Mouse (Mus musculus): ENCODE data around the gene Ttll8. TPM values are rescaled to one million over a fixed set of nuclear protein-coding genes. Genes with fewer than 3 reads are reported as not detected.
A peak's percentile ranks its signal among the peaks of the same experiment; 100 is the strongest.

Ttll8 gene
- polyA plus RNA-seq, 1 experiment from 2014 or later = not detected

DNA sequence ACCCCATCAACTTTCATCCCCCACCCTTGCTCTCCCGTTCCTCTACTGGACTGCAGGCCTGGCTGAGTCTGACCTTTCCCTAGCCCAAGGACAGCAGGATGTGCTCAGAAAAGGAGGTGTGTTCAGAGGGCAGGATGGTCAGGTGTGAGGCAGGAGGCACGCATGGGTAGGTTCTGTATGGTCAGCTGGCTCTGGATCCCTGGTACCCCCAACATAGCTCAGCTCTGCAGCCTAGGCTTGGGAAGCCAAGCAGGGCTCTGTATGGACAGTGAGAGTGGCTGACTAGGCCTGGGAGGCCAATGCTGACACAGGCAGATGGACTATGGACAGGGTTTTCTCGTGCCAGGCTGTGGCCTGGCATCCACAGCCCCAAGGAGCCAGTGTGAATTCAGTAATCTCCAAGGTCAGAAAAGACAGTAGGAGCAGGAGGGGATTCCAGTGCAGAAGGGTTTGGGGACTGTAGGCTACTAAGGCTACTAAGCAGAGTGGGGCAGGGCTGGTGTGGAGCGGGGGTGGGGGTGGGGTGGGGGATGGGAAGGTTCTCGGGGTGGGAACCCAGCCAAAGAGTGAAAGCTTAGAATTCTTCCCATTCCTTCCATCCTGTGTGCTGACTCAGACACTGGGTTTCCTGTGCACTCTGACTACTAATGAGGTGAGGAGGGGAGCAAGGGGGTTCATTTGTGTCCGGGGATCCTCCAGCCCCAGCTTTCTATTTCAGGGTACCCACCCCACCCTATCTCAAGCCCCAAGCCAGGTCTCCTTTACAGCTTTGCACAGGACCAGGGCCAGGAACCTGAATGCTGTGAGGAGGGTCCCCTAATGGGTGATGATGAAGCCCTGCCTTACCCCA is 99.9 kb downstream of the Ttll8 start:
- no peak overlapping the region for H3K27ac ChIP-seq (replicated peaks)
- no peak overlapping the region for H3K4me3 ChIP-seq
- H3K4me2 ChIP-seq (replicated peaks) = no peak overlapping the region
- H3K27me3 ChIP-seq = no peaks in the 10 kb centered on the region
- H3K4me1 ChIP-seq = peaks cover 8% of the 10 kb centered on the region
- no peak overlapping the region for H3K9ac ChIP-seq (replicated peaks)
- WGBS = 53% methylated on average over 6 of the region's 6 CpGs
- no peaks in the 10 kb centered on the region for H3K9me3 ChIP-seq
- ATAC-seq (replicated peaks) = no peak
- H3K36me3 ChIP-seq = no peaks in the 10 kb centered on the region

DNA sequence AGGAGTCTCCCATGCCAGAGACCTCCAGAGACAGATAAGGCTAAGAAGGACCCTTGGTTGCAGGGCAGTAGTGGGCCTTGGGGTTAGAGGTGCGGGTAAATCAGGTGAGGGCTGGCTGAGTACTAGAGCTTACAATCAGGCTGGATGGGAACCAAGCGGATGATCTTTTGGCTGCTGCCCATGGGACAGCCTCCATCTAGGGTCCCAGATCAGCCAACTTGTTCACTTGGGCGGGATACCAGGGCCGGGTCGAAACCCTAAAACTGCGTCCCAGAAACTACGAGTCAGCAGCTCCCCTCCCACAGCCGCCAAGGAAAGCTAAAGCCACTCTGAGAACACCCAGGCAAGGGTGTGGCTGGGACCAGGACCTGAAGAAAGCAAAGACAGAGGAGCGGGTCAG is 101.1 kb downstream of the Ttll8 start:
- Histone ChIP-seq H3K4me2 (replicated peaks) (no peak overlapping the region), H3K9ac (replicated peaks) (no peak overlapping the region), H3K27me3 (no peaks in the 10 kb centered on the region), H3K4me3 (no peak overlapping the region), H3K4me1 (peaks cover 4% of the 10 kb centered on the region), H3K36me3 (no peaks in the 10 kb centered on the region), H3K9me3 (no peaks in the 10 kb centered on the region), H3K27ac (replicated peaks) (no peak overlapping the region)
- WGBS = 91% methylated on average over 9 of the region's 9 CpGs
- ATAC-seq (replicated peaks) = no peak

DNA sequence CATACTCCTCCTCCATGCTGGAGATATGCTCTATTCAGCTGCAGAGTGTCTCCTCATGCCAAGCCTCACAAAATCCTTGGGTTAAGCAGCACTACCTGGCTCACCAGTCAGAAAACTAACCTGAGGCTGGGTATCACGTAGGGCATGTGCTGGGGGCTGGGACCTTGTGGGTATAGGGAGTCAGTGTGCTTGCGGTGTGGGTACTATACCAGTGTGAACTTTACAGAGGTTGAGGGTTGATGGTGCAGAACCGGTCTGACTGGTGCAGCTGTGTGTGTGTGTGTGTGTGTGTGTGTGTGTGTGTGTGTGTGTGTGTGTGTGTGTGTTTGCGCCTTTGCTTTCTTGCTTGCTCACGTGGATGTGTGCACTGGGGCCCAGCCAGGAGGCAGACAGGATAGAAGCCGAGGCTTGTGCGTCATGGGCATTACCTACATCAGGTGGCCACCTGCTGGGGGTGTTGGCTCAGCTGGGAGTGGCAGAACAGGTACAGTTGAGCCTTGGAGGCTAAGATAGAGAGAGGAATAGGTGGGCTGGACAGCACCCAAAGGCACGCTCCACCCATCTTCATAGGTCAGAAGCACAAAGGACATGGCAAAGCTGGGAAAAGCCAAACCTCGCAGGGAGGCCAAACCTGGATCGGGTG is 102.6 kb downstream of the Ttll8 start:
- no peaks in the 10 kb centered on the region for H3K9me3 ChIP-seq
- 83% methylated on average over 10 of the region's 10 CpGs for WGBS
- no peak for ATAC-seq (replicated peaks)
- H3K4me1 ChIP-seq = peaks cover 4% of the 10 kb centered on the region; the same call in 1 of the 2 replicates
- no peak overlapping the region for H3K9ac ChIP-seq (replicated peaks)
- H3K36me3 ChIP-seq = no peaks in the 10 kb centered on the region
- no peak overlapping the region for H3K27ac ChIP-seq (replicated peaks)
- no peaks in the 10 kb centered on the region for H3K27me3 ChIP-seq
- H3K4me3 ChIP-seq = no peak overlapping the region
- no peak overlapping the region for H3K4me2 ChIP-seq (replicated peaks)

DNA sequence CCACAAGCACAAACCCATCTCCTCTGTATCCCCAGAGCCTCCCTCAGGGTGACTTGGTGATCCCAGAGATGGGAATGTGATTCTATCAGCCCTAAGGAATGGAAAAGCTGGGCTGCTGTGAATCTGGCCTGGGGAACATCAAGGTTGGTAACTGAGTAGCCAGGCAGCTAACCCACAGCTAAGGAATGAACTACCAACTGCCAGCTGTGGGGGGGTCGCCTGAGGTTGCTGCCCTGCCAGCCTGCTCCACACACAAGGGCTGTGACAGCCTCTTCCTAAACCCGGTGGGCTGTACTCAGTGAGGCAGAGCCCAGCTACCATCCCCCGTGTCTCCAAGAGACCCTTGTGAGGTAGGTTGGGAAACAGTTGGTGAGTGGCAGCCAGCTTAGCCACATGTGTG is 103.1 kb downstream of the Ttll8 start:
- no peak overlapping the region for H3K4me3 ChIP-seq
- no peak for ATAC-seq (replicated peaks)
- 57% methylated on average over 3 of the region's 3 CpGs for WGBS
- no peaks in the 10 kb centered on the region for H3K36me3 ChIP-seq
- no peaks in the 10 kb centered on the region for H3K27me3 ChIP-seq
- H3K27ac ChIP-seq (replicated peaks) = no peak overlapping the region
- no peaks in the 10 kb centered on the region for H3K9me3 ChIP-seq
- H3K4me2 ChIP-seq (replicated peaks) = no peak overlapping the region
- H3K4me1 ChIP-seq = peaks cover 4% of the 10 kb centered on the region; the same call in 1 of the 2 replicates
- H3K9ac ChIP-seq (replicated peaks) = no peak overlapping the region

DNA sequence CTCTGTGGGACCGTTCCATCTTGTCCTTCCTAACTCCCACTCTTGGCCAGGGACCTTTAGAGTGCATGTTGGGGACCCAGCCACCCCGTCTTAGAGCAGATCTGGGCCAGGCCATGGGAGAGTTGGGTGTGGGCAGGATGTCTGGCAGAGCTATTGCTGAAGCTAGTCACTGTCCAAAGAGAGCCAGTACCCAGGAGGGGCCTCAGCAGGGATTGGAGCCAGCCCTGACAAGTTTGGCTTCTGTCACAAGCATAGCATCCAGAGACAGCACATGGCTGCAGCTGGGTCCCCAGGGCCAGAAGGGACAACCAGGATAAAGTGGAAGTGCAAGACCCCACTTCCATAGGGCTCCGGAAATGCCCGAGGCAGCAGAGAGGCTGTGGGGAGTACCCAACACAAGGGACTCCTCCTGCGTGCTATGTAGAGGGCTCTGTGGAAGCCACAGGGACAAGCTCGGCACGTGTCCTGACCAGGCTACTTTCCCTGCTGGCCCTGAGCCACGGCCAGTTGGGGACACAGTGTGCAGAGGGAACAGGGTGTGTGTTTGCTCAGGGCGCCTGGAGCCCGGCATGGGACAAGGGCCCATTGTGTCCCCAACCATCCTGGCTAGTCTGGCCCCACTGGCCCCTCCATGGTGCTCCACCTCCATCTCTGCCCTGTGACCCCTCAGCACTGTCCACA is 103.9 kb downstream of the Ttll8 start:
- ATAC-seq (replicated peaks) = 0 out of 2 replicates have a peak, but pooled peaks have one; percentile 23
- no peaks in the 10 kb centered on the region for H3K36me3 ChIP-seq
- no peak overlapping the region for H3K4me2 ChIP-seq (replicated peaks)
- no peaks in the 10 kb centered on the region for H3K27me3 ChIP-seq
- peaks cover 4% of the 10 kb centered on the region; the same call in 1 of the 2 replicates for H3K4me1 ChIP-seq
- no peak overlapping the region for H3K4me3 ChIP-seq
- H3K27ac ChIP-seq (replicated peaks) = no peak overlapping the region
- H3K9me3 ChIP-seq = no peaks in the 10 kb centered on the region
- WGBS = 60% methylated on average over 10 of the region's 10 CpGs
- no peak overlapping the region for H3K9ac ChIP-seq (replicated peaks)

DNA sequence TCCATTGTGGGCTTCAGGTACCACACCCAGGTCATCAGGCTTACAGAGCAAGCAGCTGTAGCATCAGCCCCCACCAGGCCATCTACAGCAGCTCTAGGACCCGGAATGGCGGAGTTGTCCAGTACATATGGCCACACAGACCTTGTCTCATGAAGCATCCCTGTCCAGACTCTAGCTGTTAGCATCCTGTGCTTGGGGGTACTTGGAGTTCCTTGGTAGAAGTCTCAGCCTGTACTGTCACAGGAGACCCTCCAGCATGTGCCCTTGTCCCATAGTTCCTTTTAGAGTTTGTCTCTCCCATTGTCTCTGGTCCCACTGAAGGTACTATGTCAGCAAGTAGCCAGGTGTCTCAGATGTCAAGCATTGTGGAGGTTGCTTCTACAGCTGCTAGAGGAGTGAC is 104.6 kb downstream of the Ttll8 start:
- no peaks in the 10 kb centered on the region for H3K36me3 ChIP-seq
- peaks cover under 1% of the 10 kb centered on the region; the same call in 1 of the 2 replicates for H3K4me1 ChIP-seq
- H3K4me2 ChIP-seq (replicated peaks) = no peak overlapping the region
- H3K27me3 ChIP-seq = no peaks in the 10 kb centered on the region
- no peak for ATAC-seq (replicated peaks)
- WGBS = 88% methylated on average over 2 of the region's 2 CpGs
- no peak overlapping the region for H3K27ac ChIP-seq (replicated peaks)
- H3K9ac ChIP-seq (replicated peaks) = no peak overlapping the region
- no peaks in the 10 kb centered on the region for H3K9me3 ChIP-seq
- no peak overlapping the region for H3K4me3 ChIP-seq

DNA sequence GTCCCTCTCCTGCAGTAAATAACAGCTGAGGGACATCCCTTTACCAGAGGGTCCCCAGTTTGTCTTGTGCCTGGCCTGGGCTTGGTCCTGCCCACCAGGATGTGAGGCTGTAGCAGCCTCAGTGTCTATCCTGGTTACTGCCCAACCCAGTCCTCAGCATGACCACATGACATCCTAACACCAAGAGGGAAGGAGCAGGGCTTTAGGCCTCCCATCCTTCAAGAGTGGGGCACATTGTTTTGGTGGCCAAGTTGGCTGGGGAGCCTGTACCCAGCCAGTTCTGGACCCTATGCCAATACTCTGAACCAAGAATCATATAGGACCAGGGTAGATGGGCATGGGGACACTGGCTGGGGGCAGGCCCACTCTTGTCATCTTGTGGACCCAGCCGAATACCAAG is 105.6 kb downstream of the Ttll8 start:
- 88% methylated on average over 1 of the region's 1 CpGs for WGBS
- H3K36me3 ChIP-seq = no peaks in the 10 kb centered on the region
- ATAC-seq (replicated peaks) = no peak
- H3K4me3 ChIP-seq = no peak overlapping the region
- H3K9me3 ChIP-seq = no peaks in the 10 kb centered on the region
- H3K9ac ChIP-seq (replicated peaks) = no peak overlapping the region
- H3K27ac ChIP-seq (replicated peaks) = no peak overlapping the region
- no peak overlapping the region for H3K4me2 ChIP-seq (replicated peaks)
- H3K27me3 ChIP-seq = no peaks in the 10 kb centered on the region
- no peaks in the 10 kb centered on the region for H3K4me1 ChIP-seq

DNA sequence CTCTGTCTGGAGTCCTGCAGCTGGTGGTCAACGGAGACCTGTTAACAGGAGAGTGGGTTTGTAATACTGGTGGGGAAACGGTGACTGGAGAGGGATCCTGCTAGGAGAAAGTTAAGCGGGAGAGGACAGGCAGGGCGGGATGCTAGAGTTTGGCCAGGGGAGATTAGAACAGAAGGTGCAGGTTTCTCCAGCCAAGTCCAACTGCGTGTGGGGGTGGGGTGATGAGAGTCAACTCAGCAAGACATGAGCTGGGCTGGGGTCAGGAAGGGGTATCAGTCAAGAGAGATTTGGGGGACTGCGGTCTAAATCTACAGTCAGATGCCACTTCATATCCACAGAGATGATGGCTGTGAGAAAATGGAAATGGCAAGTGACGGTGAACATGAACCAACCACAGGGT is 109.3 kb downstream of the Ttll8 start:
- no peak overlapping the region for H3K4me3 ChIP-seq
- no peaks in the 10 kb centered on the region for H3K27me3 ChIP-seq
- no peak overlapping the region for H3K27ac ChIP-seq (replicated peaks)
- H3K36me3 ChIP-seq = no peaks in the 10 kb centered on the region
- no peaks in the 10 kb centered on the region for H3K9me3 ChIP-seq
- 88% methylated on average over 7 of the region's 7 CpGs for WGBS
- no peak overlapping the region for H3K9ac ChIP-seq (replicated peaks)
- no peak for ATAC-seq (replicated peaks)
- H3K4me2 ChIP-seq (replicated peaks) = no peak overlapping the region
- H3K4me1 ChIP-seq = 0 out of 2 replicates have a peak, but pooled peaks cover 6% of the 10 kb centered on the region

DNA sequence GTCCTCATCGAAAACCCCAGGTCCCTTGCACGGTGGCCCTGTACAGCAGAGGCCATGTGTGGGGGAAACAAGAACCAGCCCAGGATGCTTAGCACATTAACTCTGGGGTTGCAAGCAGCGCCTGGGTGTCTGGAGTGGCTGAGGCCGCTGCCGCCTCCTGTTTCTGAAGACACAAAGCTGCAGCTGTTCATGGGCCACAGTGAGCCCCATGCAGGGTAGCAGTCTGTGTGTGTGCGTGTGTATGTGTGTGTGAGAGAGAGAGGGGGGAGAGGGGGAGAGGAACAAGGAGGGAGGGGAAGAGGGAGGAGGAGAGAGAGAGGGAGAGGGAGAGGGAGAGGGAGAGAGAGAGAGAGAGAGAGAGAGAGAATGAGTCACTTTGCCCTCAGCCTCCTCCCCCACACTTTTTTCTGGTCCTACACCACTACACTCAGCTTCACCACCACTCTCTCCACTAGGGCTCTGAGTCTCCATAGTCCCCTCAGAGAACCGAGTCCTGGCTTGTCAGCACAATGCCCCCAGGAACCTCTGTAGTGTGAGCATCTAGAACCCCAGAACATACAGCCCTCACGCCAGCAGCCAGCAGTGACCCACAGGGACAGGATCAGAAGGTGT is 110.6 kb downstream of the Ttll8 start:
- peaks cover 20% of the 10 kb centered on the region for H3K4me1 ChIP-seq
- H3K36me3 ChIP-seq = no peaks in the 10 kb centered on the region
- H3K27ac ChIP-seq (replicated peaks) = 0 out of 2 replicates have a peak overlapping the region, but pooled peaks have one; percentile 51
- no peak overlapping the region for H3K4me2 ChIP-seq (replicated peaks)
- no peaks in the 10 kb centered on the region for H3K9me3 ChIP-seq
- no peak overlapping the region for H3K9ac ChIP-seq (replicated peaks)
- no peaks in the 10 kb centered on the region for H3K27me3 ChIP-seq
- no peak overlapping the region for H3K4me3 ChIP-seq
- 44% methylated on average over 8 of the region's 8 CpGs for WGBS
- ATAC-seq (replicated peaks) = peak; percentile 46; the same call in 1 of the 2 replicates

DNA sequence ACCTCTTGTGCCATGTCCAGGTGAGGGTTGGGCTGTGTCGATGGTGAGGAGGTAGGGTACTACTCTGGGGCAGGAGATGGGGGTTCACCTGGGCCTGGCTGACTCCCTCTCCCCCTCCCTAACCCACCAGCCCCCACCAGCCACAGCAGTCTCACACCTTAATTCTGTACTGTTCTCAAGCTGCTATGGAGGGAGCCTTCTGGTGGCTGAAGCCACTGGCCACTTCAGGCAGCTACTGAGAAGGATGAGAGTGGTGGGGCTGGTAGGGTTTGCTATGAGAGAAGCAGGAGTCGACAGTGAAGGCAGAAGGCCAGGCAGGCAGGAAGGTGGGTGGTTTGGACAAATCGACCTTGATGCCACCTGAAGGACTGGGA is 111.9 kb downstream of the Ttll8 start:
- no peaks in the 10 kb centered on the region for H3K27me3 ChIP-seq
- no peaks in the 10 kb centered on the region for H3K9me3 ChIP-seq
- H3K4me3 ChIP-seq = no peak overlapping the region
- no peak overlapping the region for H3K9ac ChIP-seq (replicated peaks)
- peaks cover 27% of the 10 kb centered on the region for H3K4me1 ChIP-seq
- no peak overlapping the region for H3K27ac ChIP-seq (replicated peaks)
- H3K4me2 ChIP-seq (replicated peaks) = no peak overlapping the region
- no peaks in the 10 kb centered on the region for H3K36me3 ChIP-seq
- ATAC-seq (replicated peaks) = no peak
- WGBS = 75% methylated on average over 3 of the region's 3 CpGs

DNA sequence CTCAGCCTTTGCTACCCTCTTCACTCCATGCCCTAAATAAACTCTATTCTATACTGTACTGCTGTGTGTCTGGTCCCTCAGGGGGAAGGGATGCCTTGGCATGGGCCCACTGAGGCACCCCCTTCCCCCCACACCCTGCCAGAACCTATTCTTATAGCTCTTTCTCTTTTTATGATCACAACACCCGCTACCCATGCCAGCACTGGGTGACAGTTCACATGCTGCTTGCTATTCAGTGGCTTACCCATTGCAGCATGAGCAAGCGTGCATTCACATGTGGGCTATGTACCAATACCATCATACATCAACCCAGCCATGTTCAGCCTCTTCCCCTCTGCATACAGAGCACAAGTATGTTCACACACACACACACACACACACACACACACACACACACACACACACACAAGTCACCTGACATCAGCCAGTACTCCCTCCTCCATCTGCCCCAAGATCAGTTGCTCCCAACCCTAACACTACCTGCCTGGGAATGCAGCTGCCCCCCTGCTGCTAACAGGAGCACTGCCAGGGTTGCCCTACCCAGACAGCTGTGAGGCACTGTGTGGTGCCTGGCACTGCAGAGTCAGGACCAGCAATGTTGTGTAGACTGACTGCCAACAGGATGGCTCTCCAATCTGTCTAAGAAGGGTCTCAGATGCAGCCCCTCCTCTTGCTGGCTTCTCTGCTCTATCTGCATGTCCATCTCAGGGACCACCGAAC is 112.5 kb downstream of the Ttll8 start:
- WGBS = 73% methylated on average over 3 of the region's 3 CpGs
- no peak overlapping the region for H3K27ac ChIP-seq (replicated peaks)
- no peak for ATAC-seq (replicated peaks)

More for the DNA sequence above, 112.5 kb downstream of the Ttll8 start:
- Histone ChIP-seq H3K27me3 (no peaks in the 10 kb centered on the region), H3K4me2 (replicated peaks) (no peak overlapping the region), H3K4me1 (peaks cover 30% of the 10 kb centered on the region), H3K9ac (replicated peaks) (no peak overlapping the region), H3K36me3 (no peaks in the 10 kb centered on the region), H3K4me3 (no peak overlapping the region), H3K9me3 (no peaks in the 10 kb centered on the region)

Measured in forebrain, embryonic 15.5 days (tissue).